Mouse (Mus musculus) ES-E14 (cell line): ENCODE measurements at regions not wholly inside any gene's neighbourhood (a gene's known extent, or its start where the extent isn't known, plus 50 kb on each side); places are given as distances from the start of the nearest gene placed in this dataset.

Experiments
- DNase-seq: peaks from one replicate; pipeline ENCODE4 v3.0.0-alpha.2; 2013; ENCODE audit warnings: low read depth, low spot score
- H3K27ac ChIP-seq: 2 replicates; pipeline ENCODE4 v1.5.1; 2012; ENCODE audit warnings: low read depth, mild to moderate bottlenecking, low read length, moderate library complexity, mixed read lengths; ENCODE audit not compliant: poor library complexity, insufficient read depth, severe bottlenecking
- H3K36me3 ChIP-seq: 2 replicates; pipeline ENCODE4 v1.6.1; 2012; ENCODE audit warnings: mild to moderate bottlenecking, low read length, moderate library complexity, mixed read lengths; ENCODE audit not compliant: control insufficient read depth, poor library complexity, insufficient read depth, severe bottlenecking
- H3K4me1 ChIP-seq, 2 experiments: fragments of 150-350 bp in 1 of 2; sonication (generic) in 1 of 2; 2 replicates each; pipeline ENCODE4 v1.6.1; 2012; ENCODE audit warnings: low read length in 2 of 2, mild to moderate bottlenecking in 1 of 2, mixed read lengths in 1 of 2; ENCODE audit not compliant: control insufficient read depth in 2 of 2, insufficient read depth in 2 of 2, poor library complexity in 1 of 2
- H3K4me3 ChIP-seq, 2 experiments: fragments of 150-350 bp in 1 of 2; sonication (generic) in 1 of 2; 2 replicates each; pipeline ENCODE4 v1.5.1; 2012; ENCODE audit warnings: low read length in 2 of 2, low read depth in 1 of 2, mild to moderate bottlenecking in 1 of 2, mixed read lengths in 1 of 2; ENCODE audit not compliant: insufficient read depth in 1 of 2, poor library complexity in 1 of 2, severe bottlenecking in 1 of 2
- H3K9ac ChIP-seq: 2 replicates; pipeline ENCODE4 v1.6.1; 2012; ENCODE audit warnings: low read depth, mild to moderate bottlenecking, low read length, mixed read lengths; ENCODE audit not compliant: poor library complexity, insufficient read depth, severe bottlenecking
- H3K9me3 ChIP-seq: fragments of 150-350 bp; sonication (generic); 2 replicates; pipeline ENCODE4 v1.6.1; 2012; ENCODE audit warnings: low read depth, mild to moderate bottlenecking, low read length; ENCODE audit not compliant: control insufficient read depth, insufficient read depth
- CHD2 ChIP-seq: IDR thresholded peaks from 2 replicates; pipeline ENCODE4 v1.6.1; 2014; ENCODE audit warnings: mild to moderate bottlenecking, low read depth, low read length, inconsistent platforms
- HCFC1 ChIP-seq: IDR thresholded peaks from 2 replicates; pipeline ENCODE4 v1.6.1; 2012; ENCODE audit warnings: low read length, inconsistent platforms, borderline replicate concordance; ENCODE audit not compliant: insufficient read depth
- MAFK ChIP-seq: IDR thresholded peaks from 2 replicates; pipeline ENCODE4 v1.6.1; 2014; ENCODE audit warnings: mild to moderate bottlenecking, low read depth, low read length, inconsistent platforms; ENCODE audit not compliant: insufficient read depth
- ZC3H11A ChIP-seq: IDR thresholded peaks from 2 replicates; pipeline ENCODE4 v1.6.1; 2012; ENCODE audit warnings: low read depth, mild to moderate bottlenecking, inconsistent platforms, low read length, borderline replicate concordance
- ZNF384 ChIP-seq: IDR thresholded peaks from 2 replicates; pipeline ENCODE4 v1.6.1; 2012; ENCODE audit warnings: low read depth, low read length, inconsistent platforms
- in situ Hi-C, 2 experiments: fragments of 600-800 bp; cut with MboI; formaldehyde crosslinking; loops; one replicate each; pipeline ENCODE4 v1.15.1; 2025; ENCODE audit warnings: low sequenced_read_pairs in 2 of 2, inconsistent platforms in 1 of 2; ENCODE audit not compliant: unreplicated experiment in 2 of 2

DNA sequence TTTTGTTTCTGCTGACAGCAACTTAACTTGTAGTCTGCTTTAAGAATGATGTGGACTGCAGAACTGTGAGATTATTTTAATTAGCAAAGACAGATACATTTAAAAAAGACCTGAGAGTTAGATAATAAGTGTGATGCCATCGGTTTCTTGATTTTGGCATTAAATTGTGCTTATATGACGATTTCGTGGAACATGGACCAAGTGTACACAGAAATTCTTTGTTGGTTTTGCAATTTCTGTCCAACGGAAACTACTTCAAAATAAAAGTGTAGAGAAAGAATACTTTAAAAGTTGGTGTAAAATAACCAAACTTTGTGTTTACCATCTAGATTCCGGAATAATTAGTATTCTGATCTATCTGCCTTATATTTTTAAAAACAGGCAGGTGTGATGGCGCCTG lies 81.4 kb upstream of the Pik3r1 start:
- H3K27ac ChIP-seq: no peak overlapping the region
- no peak overlapping the region for H3K9ac ChIP-seq
- no peak overlapping the region for H3K4me3 ChIP-seq
- H3K4me1 ChIP-seq: no peaks in the 10 kb centered on the region
- H3K36me3 ChIP-seq: no peaks in the 10 kb centered on the region
- no peak for TF ChIP-seq MAFK
- no peak for TF ChIP-seq CHD2
- TF ChIP-seq ZC3H11A: no peak
- TF ChIP-seq HCFC1: no peak
- TF ChIP-seq ZNF384: no peak
- no peak for DNase-seq
- in situ Hi-C loops: no loop called here
- no peaks in the 10 kb centered on the region for H3K9me3 ChIP-seq

DNA sequence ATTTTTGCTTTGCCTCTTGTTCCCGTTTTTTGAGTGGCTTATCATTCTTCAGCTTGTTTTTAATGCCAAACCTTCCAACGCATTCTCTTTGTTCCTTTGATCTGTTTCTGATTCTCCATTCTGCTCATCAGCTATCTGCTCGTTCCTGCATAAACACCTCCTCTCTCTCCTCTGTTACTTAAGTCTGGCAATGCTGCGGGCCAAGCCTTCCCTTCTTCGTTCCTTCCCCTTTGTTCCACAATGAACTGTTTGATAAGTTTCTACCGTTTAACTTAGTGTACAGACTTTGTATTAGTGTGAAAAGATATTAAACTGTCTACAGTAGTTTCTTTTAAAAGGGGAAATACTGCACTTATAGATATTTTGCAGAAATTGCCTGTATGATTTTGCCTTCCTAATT lies 83.3 kb upstream of the Pik3r1 start:
- no peak overlapping the region for H3K27ac ChIP-seq
- no peaks in the 10 kb centered on the region for H3K9me3 ChIP-seq
- H3K9ac ChIP-seq: no peak overlapping the region
- H3K4me3 ChIP-seq: no peak overlapping the region
- H3K36me3 ChIP-seq: no peaks in the 10 kb centered on the region
- DNase-seq: no peak
- no peak for TF ChIP-seq MAFK
- TF ChIP-seq HCFC1: no peak
- TF ChIP-seq ZNF384: no peak
- no peak for TF ChIP-seq ZC3H11A
- no peak for TF ChIP-seq CHD2
- in situ Hi-C loops: no loop called here
- H3K4me1 ChIP-seq: no peaks in the 10 kb centered on the region

DNA sequence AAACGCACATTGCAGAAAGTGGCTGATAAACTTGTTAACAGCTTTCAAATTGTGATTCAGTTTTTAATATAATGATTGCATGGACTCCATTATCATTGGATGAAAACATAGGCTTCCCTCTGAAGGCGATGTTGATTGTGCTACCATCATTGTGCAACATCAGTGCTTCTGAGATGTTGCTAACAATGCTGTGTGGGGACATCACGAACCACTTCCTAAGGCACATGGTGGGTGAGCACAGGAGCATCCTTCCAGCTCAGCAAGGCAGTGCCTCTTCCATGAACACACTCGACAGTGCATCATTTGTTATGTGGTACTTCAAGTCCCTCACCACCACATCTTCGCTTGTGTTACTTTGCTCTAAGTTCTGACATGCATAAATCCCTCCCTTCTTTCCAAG lies 84.9 kb upstream of the Pik3r1 start:
- Histone ChIP-seq H3K36me3 (no peaks in the 10 kb centered on the region), H3K9ac (no peak overlapping the region), H3K4me3 (no peak overlapping the region), H3K27ac (no peak overlapping the region), H3K9me3 (no peaks in the 10 kb centered on the region), H3K4me1 (no peaks in the 10 kb centered on the region)
- no peak for DNase-seq
- TF ChIP-seq MAFK (no peak), ZNF384 (no peak), CHD2 (no peak), HCFC1 (no peak), ZC3H11A (no peak)
- in situ Hi-C loops: no loop called here

DNA sequence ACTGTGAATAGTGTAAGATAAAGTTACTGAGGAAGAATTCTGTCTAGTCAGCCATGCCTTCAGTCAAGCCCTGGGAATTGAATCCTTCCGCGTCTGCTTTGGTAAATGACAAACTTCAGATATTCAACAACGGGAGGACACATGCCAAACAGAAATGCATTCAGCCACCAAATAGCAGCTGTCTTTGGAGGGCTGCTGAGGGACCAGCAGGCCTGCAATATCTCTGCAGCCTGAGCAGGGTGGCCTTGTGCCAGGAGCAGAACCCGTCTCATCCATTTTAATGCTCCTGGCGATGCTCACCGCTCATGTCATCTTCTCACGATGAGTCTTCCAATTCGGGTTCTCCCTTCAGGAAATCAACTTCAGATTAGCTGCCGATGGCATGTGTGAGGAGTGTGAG lies 87.1 kb upstream of the Pik3r1 start:
- in situ Hi-C loops: no loop called here
- no peak overlapping the region for H3K4me3 ChIP-seq
- H3K36me3 ChIP-seq: no peaks in the 10 kb centered on the region
- TF ChIP-seq CHD2: no peak
- no peak overlapping the region for H3K27ac ChIP-seq
- no peak overlapping the region for H3K9ac ChIP-seq
- 0 out of 2 replicates have a peak, but pooled peaks cover 2% of the 10 kb centered on the region for H3K9me3 ChIP-seq
- no peak for DNase-seq
- no peaks in the 10 kb centered on the region for H3K4me1 ChIP-seq

DNA sequence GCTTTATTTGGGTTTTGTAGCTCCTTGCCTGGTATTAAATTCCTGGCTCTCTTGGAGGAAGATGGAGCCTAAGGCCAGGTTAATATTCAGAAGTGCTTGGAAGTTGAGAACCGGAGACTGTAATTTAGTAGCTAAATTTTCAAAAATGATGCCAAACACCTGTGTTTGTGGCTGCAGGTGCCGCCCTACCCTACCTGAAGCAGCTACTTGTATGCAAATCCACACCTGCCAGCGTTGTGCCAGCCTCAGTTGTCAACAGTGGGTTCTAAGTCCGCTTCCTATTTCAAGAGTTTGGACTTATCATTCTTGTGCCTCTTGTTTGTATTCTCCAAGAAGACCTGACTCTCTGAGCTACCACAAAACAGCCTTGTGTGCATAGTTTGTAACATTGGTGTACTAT lies 92.7 kb upstream of the Pik3r1 start:
- in situ Hi-C loops: no loop called here
- TF ChIP-seq CHD2 (no peak), MAFK (no peak), HCFC1 (no peak), ZNF384 (no peak), ZC3H11A (no peak)
- no peak for DNase-seq
- H3K27ac ChIP-seq: no peak overlapping the region
- H3K36me3 ChIP-seq: no peaks in the 10 kb centered on the region
- H3K9me3 ChIP-seq: peaks cover 2% of the 10 kb centered on the region; the same call in 1 of the 2 replicates
- no peak overlapping the region for H3K9ac ChIP-seq
- H3K4me3 ChIP-seq: no peak overlapping the region
- no peaks in the 10 kb centered on the region for H3K4me1 ChIP-seq
